Mouse (Mus musculus) heart, adult 2 months (tissue): ENCODE measurements at regions not wholly inside any gene's neighbourhood (a gene's known extent, or its start where the extent isn't known, plus 50 kb on each side); places are given as distances from the start of the nearest gene placed in this dataset.

Experiments used
- DNase-seq, 2 experiments: peaks; one replicate each; pipeline ENCODE4 v3.0.0; 2021
- H3K27ac ChIP-seq: fragments of 200-600 bp; 2 replicates; pipeline ENCODE4 v1.8.1; 2022
- H3K27me3 ChIP-seq: fragments of 200-500 bp; 2 replicates; pipeline ENCODE4 v1.6.1; 2012; ENCODE audit warnings: mild to moderate bottlenecking, low read length, inconsistent platforms, mixed read lengths; ENCODE audit not compliant: control insufficient read depth, insufficient read depth
- H3K36me3 ChIP-seq: fragments of 200-500 bp; 2 replicates; pipeline ENCODE4 v1.6.1; 2012; ENCODE audit warnings: low read length, inconsistent platforms; ENCODE audit not compliant: control insufficient read depth, insufficient read depth
- H3K4me1 ChIP-seq: fragments of 200-500 bp; 2 replicates; pipeline ENCODE4 v1.6.1; 2011; ENCODE audit warnings: low read length; ENCODE audit not compliant: control insufficient read depth, insufficient read depth
- H3K4me3 ChIP-seq: fragments of 200-600 bp; 2 replicates; pipeline ENCODE4 v1.8.1; 2022
- H3K79me2 ChIP-seq: fragments of 200-500 bp; replicated peaks from 2 replicates; pipeline ENCODE4 v1.6.1; 2012; ENCODE audit warnings: mild to moderate bottlenecking, inconsistent platforms, low read length, moderate library complexity, mixed read lengths; ENCODE audit not compliant: control insufficient read depth, insufficient read depth
- H3K9ac ChIP-seq: fragments of 200-500 bp; 2 replicates; pipeline ENCODE4 v1.6.1; 2012; ENCODE audit warnings: low read depth, mild to moderate bottlenecking, control low read depth, inconsistent platforms, low read length, mixed read lengths
- CTCF ChIP-seq: fragments of 200-600 bp; IDR thresholded peaks from 2 replicates; pipeline ENCODE4 v1.8.1; 2022; ENCODE audit warnings: antibody characterized with exemption, mild to moderate bottlenecking, moderate library complexity
- EP300 ChIP-seq: fragments of 200-500 bp; IDR thresholded peaks from 2 replicates; pipeline ENCODE4 v1.6.1; 2011; ENCODE audit warnings: low read depth, low read length, control low read depth; ENCODE audit not compliant: insufficient read depth
- POLR2A ChIP-seq: fragments of 200-500 bp; IDR thresholded peaks from 2 replicates; pipeline ENCODE4 v1.6.1; 2011; ENCODE audit warnings: mild to moderate bottlenecking, low read depth, low read length, control low read depth; ENCODE audit not compliant: insufficient read depth
- WGBS: fragments of 180-500 bp; shearing (Covaris S2); methylation state at CpG from one replicate; pipeline ENCODE4 v1.1.7; 2018; 5-methylcytosine and 5-hydroxymethylcytosine counted together
- intact Hi-C: fragments of 180-260 bp; cut with DNase I; formaldehyde crosslinking; loops from one replicate; pipeline ENCODE4 v1.15.1; 2025

DNA sequence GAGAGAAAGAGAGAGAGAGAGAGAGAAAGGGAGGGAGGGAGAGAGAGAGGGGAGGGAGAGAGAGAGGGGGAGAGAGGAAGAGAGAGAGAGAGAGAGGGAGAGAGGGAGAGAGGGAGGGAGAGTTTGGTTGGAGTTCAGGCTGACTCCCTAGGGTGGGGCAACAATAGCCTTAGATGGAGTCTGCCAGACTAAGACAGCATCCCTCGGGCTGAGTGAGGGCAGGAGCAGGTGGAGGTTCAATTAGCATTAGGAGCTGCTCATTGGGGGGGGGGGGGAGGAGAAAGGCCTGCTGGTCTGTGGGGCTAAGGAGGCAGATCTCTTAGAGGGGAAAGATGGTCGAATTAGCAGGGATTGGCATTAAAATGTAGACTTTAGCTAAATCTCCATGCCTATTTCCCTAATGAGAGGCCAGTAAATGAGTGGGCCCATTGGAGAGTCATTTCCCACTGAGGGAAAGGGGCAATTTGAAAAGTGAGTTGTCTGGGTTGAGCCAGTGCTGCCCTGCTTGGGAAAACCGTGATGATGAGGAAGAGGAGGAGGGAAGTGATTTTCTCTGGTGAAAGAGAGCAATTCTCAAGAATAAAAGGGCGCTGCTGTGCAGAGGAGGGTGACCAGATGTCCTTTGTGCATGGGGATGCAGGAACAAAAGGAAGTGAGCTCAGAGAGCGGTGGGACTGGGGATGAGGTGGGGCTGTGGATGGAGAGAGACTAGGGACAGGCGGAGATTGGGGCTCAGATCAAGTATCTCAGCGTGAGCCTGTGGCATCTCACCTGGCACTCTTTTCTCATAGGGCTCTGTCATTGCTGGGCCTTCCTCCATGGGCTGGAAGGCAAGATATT, 218.0 kb downstream of the Med10 start:
- H3K9ac ChIP-seq: no peak overlapping the region
- no peak overlapping the region for H3K4me3 ChIP-seq
- H3K4me1 ChIP-seq: no peaks in the 10 kb centered on the region
- no peaks in the 10 kb centered on the region for H3K27me3 ChIP-seq
- TF ChIP-seq CTCF (no peak), EP300 (no peak), POLR2A (no peak)
- intact Hi-C loops: no loop called here
- WGBS: 37% methylated on average over 7 of the region's 7 CpGs
- no peaks in the 10 kb centered on the region for H3K79me2 ChIP-seq
- no peak overlapping the region for H3K27ac ChIP-seq
- no peaks in the 10 kb centered on the region for H3K36me3 ChIP-seq
- DNase-seq: no peak

DNA sequence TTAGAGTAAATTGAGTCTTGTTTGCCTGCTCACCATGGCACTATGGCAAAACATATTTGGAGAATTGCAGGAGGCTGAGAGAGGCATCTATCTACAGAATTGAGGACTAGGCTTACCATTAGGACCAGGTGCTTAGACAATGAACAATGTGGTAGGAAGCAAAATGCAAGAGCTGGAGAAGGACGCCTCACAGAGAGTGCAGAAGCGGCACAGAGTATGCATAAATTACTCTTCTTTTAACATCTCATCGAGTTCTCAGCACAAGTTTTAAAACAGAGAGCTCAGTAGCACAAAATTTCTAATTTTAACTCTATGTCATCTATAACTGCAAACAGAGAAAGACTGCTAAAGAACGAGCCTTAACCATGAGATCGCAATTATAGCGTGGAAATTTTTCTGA, 231.1 kb downstream of the Med10 start:
- intact Hi-C loops: no loop called here
- TF ChIP-seq EP300: no peak
- no peak for TF ChIP-seq CTCF
- no peak for TF ChIP-seq POLR2A

DNA sequence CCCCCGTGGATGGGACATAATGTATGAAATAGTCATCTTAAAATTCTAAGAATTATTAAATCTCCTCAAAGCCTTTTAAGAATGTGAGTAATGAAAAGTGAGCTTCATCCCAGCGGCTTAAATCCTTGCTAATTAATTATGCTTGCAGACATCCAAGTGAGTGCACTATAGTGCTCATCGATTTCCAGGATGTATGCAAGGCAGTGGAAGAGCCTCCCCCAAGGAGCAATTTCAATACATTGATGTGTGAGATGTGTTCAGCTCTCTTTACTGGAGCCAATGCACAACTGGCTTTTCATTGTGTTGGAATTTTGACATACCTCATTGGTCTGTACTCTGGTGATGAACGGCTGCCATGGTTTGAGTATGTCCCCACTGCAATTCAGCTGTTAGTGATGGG, 231.6 kb downstream of the Med10 start:
- no peaks in the 10 kb centered on the region for H3K4me1 ChIP-seq
- no peaks in the 10 kb centered on the region for H3K79me2 ChIP-seq
- H3K36me3 ChIP-seq: no peaks in the 10 kb centered on the region
- H3K27me3 ChIP-seq: no peaks in the 10 kb centered on the region
- intact Hi-C loops: no loop called here
- H3K9ac ChIP-seq: no peak overlapping the region
- DNase-seq: no peak
- H3K27ac ChIP-seq: no peak overlapping the region
- no peak overlapping the region for H3K4me3 ChIP-seq
- TF ChIP-seq CTCF: no peak
- TF ChIP-seq EP300: no peak
- no peak for TF ChIP-seq POLR2A
- WGBS: 71% methylated on average over 4 of the region's 4 CpGs

More for the DNA sequence above, 231.1 kb downstream of the Med10 start:
- H3K36me3 ChIP-seq: no peaks in the 10 kb centered on the region
- H3K4me3 ChIP-seq: no peak overlapping the region
- WGBS: 81% methylated on average over 6 of the region's 6 CpGs
- no peak overlapping the region for H3K9ac ChIP-seq
- no peak for DNase-seq
- H3K79me2 ChIP-seq: no peaks in the 10 kb centered on the region
- no peak overlapping the region for H3K27ac ChIP-seq
- no peaks in the 10 kb centered on the region for H3K4me1 ChIP-seq
- no peaks in the 10 kb centered on the region for H3K27me3 ChIP-seq

DNA sequence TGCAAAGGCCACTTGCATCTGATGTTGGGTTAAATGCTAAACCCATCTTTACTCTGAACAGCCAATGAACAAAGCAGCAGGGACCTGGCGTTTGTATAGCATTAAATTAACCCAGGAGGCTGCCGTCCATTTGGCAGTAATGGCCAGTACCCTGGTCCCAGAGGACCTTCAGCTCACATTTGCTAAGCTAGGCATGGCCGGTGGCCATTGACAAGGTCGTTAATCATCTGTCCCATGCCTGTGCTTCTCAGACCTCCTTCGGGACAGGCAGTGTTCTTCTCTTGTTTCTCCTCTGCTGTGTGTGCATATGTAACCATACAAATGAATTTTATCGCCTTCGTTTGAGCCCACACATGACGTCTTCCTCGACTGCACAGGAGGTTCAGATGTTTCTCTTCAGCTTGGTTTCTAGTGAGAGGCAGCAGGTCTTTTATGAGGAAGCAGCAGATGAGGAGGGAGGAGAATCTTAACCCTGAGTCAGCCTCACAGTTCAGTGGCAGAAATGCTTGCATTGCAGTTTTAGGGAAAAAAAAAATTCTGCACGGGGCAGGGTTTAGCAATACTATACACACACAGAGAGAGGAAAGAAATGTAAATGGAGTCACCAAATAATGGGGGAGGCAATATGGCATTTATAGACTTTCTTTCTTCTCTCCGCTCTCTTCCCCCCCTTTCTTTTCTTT, 235.9 kb downstream of the Med10 start:
- intact Hi-C loops: no loop called here
- no peak overlapping the region for H3K27ac ChIP-seq
- no peaks in the 10 kb centered on the region for H3K27me3 ChIP-seq
- H3K4me3 ChIP-seq: no peak overlapping the region
- H3K4me1 ChIP-seq: no peaks in the 10 kb centered on the region
- no peak for TF ChIP-seq CTCF
- TF ChIP-seq POLR2A: no peak
- TF ChIP-seq EP300: no peak
- 63% methylated on average over 11 of the region's 11 CpGs for whole genome bisulfite sequencing
- H3K36me3 ChIP-seq: no peaks in the 10 kb centered on the region
- no peak for DNase-seq
- H3K79me2 ChIP-seq: no peaks in the 10 kb centered on the region
- H3K9ac ChIP-seq: no peak overlapping the region

DNA sequence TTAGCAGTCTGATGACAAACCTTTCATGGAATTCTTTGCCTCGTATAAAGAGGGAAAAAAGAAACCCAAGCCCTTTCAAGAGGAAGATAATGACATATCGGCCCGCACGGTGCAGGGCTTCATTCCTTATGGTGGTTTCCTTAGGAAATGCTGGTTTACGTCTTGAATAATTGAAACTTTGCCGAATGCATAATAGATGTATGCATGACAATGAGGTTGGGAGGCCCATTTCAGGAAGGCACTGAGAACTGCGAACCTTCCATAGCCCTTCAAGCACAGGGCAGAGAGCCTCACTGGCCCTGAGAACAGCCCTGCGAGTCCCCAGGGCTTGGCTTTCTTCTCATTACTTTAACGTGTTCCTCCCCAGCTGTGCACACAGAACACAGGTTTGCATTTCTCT, 255.7 kb downstream of the Med10 start:
- H3K79me2 ChIP-seq: no peaks in the 10 kb centered on the region

More for the DNA sequence above, 255.7 kb downstream of the Med10 start:
- H3K27ac ChIP-seq: no peak overlapping the region
- H3K27me3 ChIP-seq: no peaks in the 10 kb centered on the region
- 72% methylated on average over 9 of the region's 9 CpGs for WGBS
- H3K4me3 ChIP-seq: no peak overlapping the region
- H3K9ac ChIP-seq: no peak overlapping the region
- no peak for DNase-seq
- no peak for TF ChIP-seq POLR2A
- TF ChIP-seq EP300: no peak
- no peak for TF ChIP-seq CTCF
- H3K36me3 ChIP-seq: no peaks in the 10 kb centered on the region
- no peaks in the 10 kb centered on the region for H3K4me1 ChIP-seq
- intact Hi-C loops: no loop called here
